Mouse (Mus musculus) forebrain, embryonic 16.5 days (tissue): ENCODE results near the gene Pa2g4. TPM values are rescaled to one million over a fixed set of nuclear protein-coding genes. Genes with fewer than 3 reads are reported as not detected.

Source experiments
- ATAC-seq: fragments of 200-750 bp; cut with Nextera tagmentation; 2 replicates; pipeline ENCODE4 v1.8.0; 2017; ENCODE audit warnings: mild to moderate bottlenecking, moderate library complexity
- H3K27ac ChIP-seq: fragments of 300-500 bp; sonication (generic); 2 replicates; pipeline ENCODE4 v1.5.1; 2014; ENCODE audit warnings: low read length, control low read depth
- H3K27me3 ChIP-seq: fragments of 300-500 bp; sonication (generic); replicated peaks from 2 replicates; pipeline ENCODE4 v1.6.1; 2014; ENCODE audit warnings: low read length; ENCODE audit not compliant: control insufficient read depth, insufficient read depth
- H3K36me3 ChIP-seq: fragments of 300-500 bp; sonication (generic); 2 replicates; pipeline ENCODE4 v1.6.1; 2014; ENCODE audit not compliant: control insufficient read depth, insufficient read depth
- H3K4me1 ChIP-seq: fragments of 300-500 bp; sonication (generic); replicated peaks from 2 replicates; pipeline ENCODE4 v1.6.1; 2014; ENCODE audit warnings: low read length; ENCODE audit not compliant: control insufficient read depth, insufficient read depth
- H3K4me2 ChIP-seq: fragments of 300-500 bp; sonication (generic); 2 replicates; pipeline ENCODE4 v1.6.1; 2014; ENCODE audit warnings: mild to moderate bottlenecking, low read length, control low read depth
- H3K4me3 ChIP-seq: fragments of 300-500 bp; sonication (generic); replicated peaks from 2 replicates; pipeline ENCODE4 v1.5.1; 2014; ENCODE audit warnings: mild to moderate bottlenecking, low read length, control low read depth
- H3K9ac ChIP-seq: fragments of 300-500 bp; sonication (generic); replicated peaks from 2 replicates; pipeline ENCODE4 v1.6.1; 2014; ENCODE audit warnings: low read depth, low read length, control low read depth
- H3K9me3 ChIP-seq: fragments of 300-500 bp; sonication (generic); 2 replicates; pipeline ENCODE4 v1.6.1; 2016; ENCODE audit warnings: low read length; ENCODE audit not compliant: control insufficient read depth
- WGBS: fragments of 180-500 bp; shearing (Covaris S2); extraction: QIAGEN DNeasy Blood & Tissue Kit; methylation state at CpG from one replicate; pipeline ENCODE4 v1.1.7; 2014; 5-methylcytosine and 5-hydroxymethylcytosine counted together
- polyA plus RNA-seq: library from polyadenylated mRNA; unstranded; fragments of >200 nt; fragmentation: Nextera tagmentation; extraction: Ambion mirVana; gene quantifications from 2 replicates; pipeline ENCODE4 v1.2.1, GENCODE M21; 2015

Gene Pa2g4
- polyA plus RNA-seq, 1 experiment from 2014 or later, result 149 TPM

DNA sequence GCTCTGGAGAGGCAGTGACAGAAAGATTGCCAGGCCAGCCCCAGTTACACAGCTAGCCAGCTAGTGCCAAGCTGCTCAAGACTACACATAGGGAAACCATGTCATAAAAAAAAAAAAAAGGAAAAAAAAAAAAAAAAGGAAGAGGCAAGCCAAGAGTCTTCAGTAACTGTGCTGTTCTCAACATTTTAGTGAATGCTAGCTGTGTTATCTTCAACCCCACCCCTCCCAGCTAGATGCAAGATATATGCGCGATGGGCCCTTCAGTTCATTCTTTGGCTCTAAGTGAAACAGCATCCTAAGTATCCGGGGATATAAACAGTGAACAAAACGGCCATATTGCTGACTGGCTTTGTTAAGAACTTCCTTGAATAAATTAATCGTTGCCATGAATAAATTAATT is 27.0 kb upstream of the Pa2g4 start:
- ATAC-seq, result no peak
- H3K9me3 ChIP-seq, result no peaks in the 10 kb centered on the region
- H3K27ac ChIP-seq, result no peak overlapping the region
- H3K9ac ChIP-seq, result no peak overlapping the region
- peaks cover 8% of the 10 kb centered on the region for H3K4me1 ChIP-seq
- no peaks in the 10 kb centered on the region for H3K36me3 ChIP-seq
- no peak overlapping the region for H3K4me3 ChIP-seq
- WGBS, result 37% methylated on average over 5 of the region's 5 CpGs
- peaks cover 18% of the 10 kb centered on the region for H3K27me3 ChIP-seq
- no peak overlapping the region for H3K4me2 ChIP-seq

DNA sequence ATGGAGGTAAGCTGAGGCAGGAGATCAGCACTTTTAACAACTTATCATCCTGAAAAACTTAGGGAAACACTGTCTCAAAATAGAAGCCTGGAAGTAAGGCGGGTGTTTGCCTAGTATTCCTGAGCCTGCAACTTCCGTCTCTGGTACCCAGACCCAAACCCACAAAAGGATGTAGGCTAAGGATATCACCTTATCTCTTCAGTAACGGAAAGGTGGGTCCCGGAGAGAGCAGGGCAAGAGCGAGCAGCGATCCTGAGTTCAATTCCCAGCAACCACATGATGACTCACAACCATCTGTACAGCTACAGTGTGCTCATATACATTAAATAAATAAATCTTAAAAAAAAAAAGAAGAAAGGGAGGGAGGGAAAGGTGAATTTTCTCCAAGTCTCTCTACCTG is 25.6 kb upstream of the Pa2g4 start:
- Histone ChIP-seq H3K36me3 (no peaks in the 10 kb centered on the region), H3K4me2 (no peak overlapping the region), H3K4me1 (peaks cover 8% of the 10 kb centered on the region), H3K4me3 (no peak overlapping the region), H3K9me3 (no peaks in the 10 kb centered on the region), H3K9ac (no peak overlapping the region), H3K27me3 (peaks cover 21% of the 10 kb centered on the region), H3K27ac (no peak overlapping the region)
- WGBS, result 94% methylated on average over 6 of the region's 6 CpGs
- ATAC-seq, result no peak

DNA sequence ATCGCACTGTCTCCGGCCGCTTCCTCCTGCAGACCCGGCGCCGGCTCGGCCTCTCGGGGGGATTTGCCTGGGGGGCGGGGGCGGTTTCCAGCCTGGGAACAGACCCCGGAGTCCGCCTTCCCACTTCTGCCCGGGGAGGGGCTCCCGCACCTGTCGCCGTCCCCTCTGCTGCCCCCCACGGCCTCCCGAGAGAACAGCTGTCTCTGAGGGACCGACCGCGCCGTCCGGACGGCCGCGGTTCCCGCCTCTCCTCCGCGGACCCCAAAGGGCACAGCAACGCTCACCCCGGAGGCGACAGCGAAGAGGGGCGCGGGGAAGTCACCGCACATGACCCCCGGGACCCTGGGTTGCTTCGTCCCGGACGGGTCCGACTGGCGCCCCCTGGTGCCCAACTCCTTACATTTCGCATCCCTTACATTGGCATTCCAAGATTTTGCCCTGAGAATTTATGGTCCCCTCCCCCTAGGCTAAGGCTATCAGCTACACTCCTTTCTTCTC is 24.5 kb upstream of the Pa2g4 start:
- peak; percentile 64 for ATAC-seq
- H3K4me2 ChIP-seq, result peak overlapping the region; percentile 95
- no peaks in the 10 kb centered on the region for H3K9me3 ChIP-seq

DNA sequence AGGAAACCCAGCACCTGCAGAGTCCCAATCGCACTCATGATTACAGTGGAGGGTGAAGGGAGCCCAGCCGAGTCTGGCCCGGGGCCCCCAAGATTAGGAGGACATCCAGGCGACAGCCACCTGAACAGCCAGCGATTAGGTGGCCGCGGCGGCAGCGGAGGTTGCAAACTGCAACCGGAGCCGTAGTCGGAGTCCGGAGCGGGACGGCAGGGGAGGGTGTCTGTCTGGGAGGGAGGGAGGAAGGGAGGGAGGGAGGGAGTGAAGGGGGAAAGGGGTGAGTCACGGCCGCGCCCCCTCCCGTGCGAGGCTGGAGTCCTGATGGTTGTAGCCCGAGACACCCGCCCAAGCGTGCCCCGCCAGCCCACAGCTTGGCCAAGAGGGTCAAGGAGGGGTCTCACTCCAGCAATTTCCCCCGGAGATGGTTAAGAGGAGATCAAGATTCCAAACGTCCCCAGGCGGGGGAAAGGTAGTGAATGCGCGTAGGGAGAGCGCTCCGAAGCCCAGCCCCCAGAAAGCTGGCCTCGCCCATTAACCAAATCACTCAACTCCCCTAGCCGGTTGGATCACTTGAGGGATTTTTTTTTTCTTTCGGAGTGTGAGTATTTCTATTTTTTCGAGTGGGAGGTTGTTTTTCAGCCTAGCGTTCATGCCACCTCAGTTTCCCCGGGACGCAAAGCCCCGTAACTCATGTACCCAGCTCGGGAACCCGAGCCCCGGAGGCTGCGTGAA is 23.8 kb upstream of the Pa2g4 start, which contains the start of gene Erbb3:
Gene Erbb3 (minus strand): TSS at position 189 of the 729 bp plus-strand sequence.
- H3K27me3 ChIP-seq, result peaks cover 21% of the 10 kb centered on the region
- WGBS, result 0% methylated on average over 43 of the region's 43 CpGs
- no peaks in the 10 kb centered on the region for H3K9me3 ChIP-seq
- peaks cover 8% of the 10 kb centered on the region for H3K4me1 ChIP-seq
- peak within 1 kb of the TSS; percentile 95 for H3K4me2 ChIP-seq
- no peak within 1 kb of the TSS for H3K27ac ChIP-seq
- H3K36me3 ChIP-seq, result no peaks in the 10 kb centered on the region
- H3K9ac ChIP-seq, result peak within 1 kb of the TSS; percentile 55
- peak within 1 kb of the TSS; percentile 52 for H3K4me3 ChIP-seq
- ATAC-seq, result peak; percentile 45

More for the DNA sequence above, 24.5 kb upstream of the Pa2g4 start:
- peaks cover 8% of the 10 kb centered on the region for H3K4me1 ChIP-seq
- peak overlapping the region; percentile 52 for H3K4me3 ChIP-seq
- peaks cover 21% of the 10 kb centered on the region for H3K27me3 ChIP-seq
- under 1% methylated on average over 43 of the region's 43 CpGs for WGBS
- H3K36me3 ChIP-seq, result no peaks in the 10 kb centered on the region
- no peak overlapping the region for H3K27ac ChIP-seq
- H3K9ac ChIP-seq, result peak overlapping the region; percentile 55

DNA sequence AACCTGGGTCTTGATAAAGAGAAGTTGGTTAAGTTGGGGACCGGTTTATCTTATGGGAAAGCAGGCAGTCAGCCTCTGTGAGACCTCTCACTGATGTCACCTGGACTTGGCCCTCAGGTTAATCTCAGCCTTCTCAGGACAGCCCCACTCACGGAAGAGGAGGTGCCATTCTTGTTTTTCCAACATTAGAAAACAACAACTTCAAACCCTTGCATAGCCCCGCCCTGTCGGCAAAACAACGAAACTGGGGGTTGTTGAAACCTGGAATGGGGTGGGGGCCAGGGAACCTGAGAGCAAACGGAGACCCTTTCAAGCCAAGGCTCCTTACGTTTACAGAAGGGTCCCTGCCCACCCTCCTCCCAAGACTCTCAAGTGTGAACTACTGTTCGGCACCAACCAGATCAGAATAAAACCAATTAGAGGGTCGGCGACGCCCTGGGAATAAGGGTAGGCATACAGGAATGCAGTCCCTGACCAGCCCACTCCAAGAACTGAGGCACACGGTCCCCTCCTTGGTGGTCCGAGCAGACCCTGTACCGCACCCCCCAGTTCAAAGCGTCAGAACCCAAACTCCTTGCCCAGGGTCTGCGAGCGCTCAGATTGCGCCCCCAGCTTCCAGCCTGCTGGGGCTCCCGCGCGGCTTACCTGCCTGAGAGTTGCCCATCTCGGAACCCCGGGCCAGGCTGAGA is 23.1 kb upstream of the Pa2g4 start:
- ATAC-seq, result no peak; the same call in 1 of the 2 replicates
- H3K9ac ChIP-seq, result no peak overlapping the region
- H3K9me3 ChIP-seq, result no peaks in the 10 kb centered on the region
- H3K36me3 ChIP-seq, result no peaks in the 10 kb centered on the region
- peak overlapping the region; percentile 95 for H3K4me2 ChIP-seq
- WGBS, result 4% methylated on average over 23 of the region's 23 CpGs
- peaks cover 8% of the 10 kb centered on the region for H3K4me1 ChIP-seq
- peak overlapping the region; percentile 52 for H3K4me3 ChIP-seq
- H3K27me3 ChIP-seq, result peaks cover 21% of the 10 kb centered on the region
- H3K27ac ChIP-seq, result no peak overlapping the region

DNA sequence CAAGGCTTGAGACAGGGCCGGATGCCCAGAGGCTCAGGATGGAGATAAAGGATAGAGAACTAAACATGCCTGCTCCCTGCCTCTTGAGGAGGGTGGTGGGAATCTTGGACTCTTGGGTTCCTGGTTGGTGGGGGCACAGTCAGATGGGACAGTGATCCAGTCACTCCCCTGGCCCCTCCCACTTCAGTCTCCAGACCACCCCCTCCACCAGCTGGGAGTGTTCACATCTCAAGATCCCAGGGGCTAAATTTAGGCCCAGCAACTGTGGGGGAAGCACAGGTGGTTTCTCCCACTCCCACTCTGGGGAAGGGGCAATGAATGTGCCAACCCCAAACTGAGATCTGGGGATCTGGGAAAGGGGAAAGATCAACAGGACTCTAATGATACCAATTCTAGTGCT is 22.3 kb upstream of the Pa2g4 start:
- H3K36me3 ChIP-seq, result no peaks in the 10 kb centered on the region
- H3K27me3 ChIP-seq, result peaks cover 21% of the 10 kb centered on the region
- H3K4me3 ChIP-seq, result no peak overlapping the region
- H3K4me2 ChIP-seq, result no peak overlapping the region
- no peaks in the 10 kb centered on the region for H3K9me3 ChIP-seq
- peaks cover 8% of the 10 kb centered on the region for H3K4me1 ChIP-seq
- no peak overlapping the region for H3K9ac ChIP-seq
- ATAC-seq, result no peak
- WGBS, result 7% methylated on average over 1 of the region's 1 CpGs
- no peak overlapping the region for H3K27ac ChIP-seq

DNA sequence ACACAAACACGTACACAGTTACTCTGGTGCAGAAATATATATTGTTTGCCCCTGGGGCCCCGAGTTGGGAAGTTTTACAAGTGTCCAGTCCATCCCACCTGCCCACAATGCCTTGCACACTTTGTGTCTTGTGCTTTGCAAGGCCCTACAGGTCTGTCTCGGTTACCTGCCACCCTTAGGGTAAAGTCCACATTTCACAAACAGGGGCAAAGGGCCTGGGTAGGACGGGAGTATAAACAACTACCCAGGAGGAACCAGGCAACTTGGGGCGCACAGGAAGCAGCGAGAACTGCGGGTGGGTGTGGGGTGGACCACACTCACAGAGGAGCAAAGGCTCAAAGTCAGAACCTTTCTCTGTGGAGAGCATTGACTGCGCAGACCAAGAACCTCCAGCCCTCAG is 21.9 kb upstream of the Pa2g4 start:
- H3K9ac ChIP-seq, result no peak overlapping the region
- WGBS, result 62% methylated on average over 8 of the region's 8 CpGs
- H3K27me3 ChIP-seq, result peaks cover 21% of the 10 kb centered on the region
- no peaks in the 10 kb centered on the region for H3K36me3 ChIP-seq
- H3K27ac ChIP-seq, result no peak overlapping the region
- no peak overlapping the region for H3K4me2 ChIP-seq
- peaks cover 8% of the 10 kb centered on the region for H3K4me1 ChIP-seq
- ATAC-seq, result no peak
- H3K9me3 ChIP-seq, result no peaks in the 10 kb centered on the region
- H3K4me3 ChIP-seq, result no peak overlapping the region

DNA sequence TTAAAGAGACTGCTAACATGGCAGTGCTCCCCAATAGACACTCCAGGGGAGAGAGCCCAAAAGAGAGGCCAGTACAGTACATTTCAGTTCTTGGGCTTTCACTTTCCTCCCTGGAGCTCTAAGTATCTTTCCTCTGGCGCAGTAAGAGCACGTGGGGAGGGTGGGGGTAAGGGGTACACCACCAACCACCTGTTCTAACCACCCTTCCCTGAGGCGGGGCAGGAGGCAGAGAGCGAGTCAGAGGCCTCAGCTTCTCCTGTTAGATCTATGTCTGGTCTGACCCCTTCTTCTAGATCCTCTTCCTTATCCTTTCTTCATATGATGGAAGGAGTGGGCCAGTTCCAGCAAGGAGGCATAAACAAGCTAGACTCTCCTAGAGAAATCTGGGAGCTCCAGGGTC is 21.3 kb upstream of the Pa2g4 start:
- 52% methylated on average over 4 of the region's 4 CpGs for WGBS
- no peak for ATAC-seq
- Histone ChIP-seq H3K4me1 (peaks cover 8% of the 10 kb centered on the region), H3K27ac (no peak overlapping the region), H3K27me3 (peaks cover 21% of the 10 kb centered on the region), H3K4me2 (no peak overlapping the region), H3K9me3 (no peaks in the 10 kb centered on the region), H3K4me3 (no peak overlapping the region), H3K9ac (no peak overlapping the region), H3K36me3 (no peaks in the 10 kb centered on the region)

DNA sequence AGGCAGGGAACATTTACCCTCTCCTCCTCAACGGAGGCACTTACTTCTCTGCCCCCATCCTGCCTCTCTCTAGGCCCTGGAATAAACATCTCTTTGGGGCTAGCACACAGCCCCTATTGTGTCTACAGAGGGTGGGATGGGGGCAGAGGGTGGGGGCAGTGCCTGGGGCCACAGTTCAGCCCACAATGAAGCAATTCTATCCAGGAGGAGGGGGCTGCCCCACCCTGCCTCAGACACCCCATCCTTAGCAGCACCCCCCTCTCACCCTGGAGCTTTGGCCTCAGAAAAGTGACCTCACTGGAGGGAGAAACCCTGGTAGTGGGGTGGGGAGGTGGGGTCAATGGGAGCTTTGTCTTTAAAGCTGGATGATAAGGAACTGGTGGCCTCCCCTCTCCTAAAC is 20.8 kb upstream of the Pa2g4 start:
- peaks cover 8% of the 10 kb centered on the region for H3K4me1 ChIP-seq
- H3K9me3 ChIP-seq, result no peaks in the 10 kb centered on the region
- no peak overlapping the region for H3K4me3 ChIP-seq
- peaks cover 21% of the 10 kb centered on the region for H3K27me3 ChIP-seq
- no peak overlapping the region for H3K4me2 ChIP-seq
- H3K27ac ChIP-seq, result no peak overlapping the region
- H3K9ac ChIP-seq, result no peak overlapping the region
- no peak for ATAC-seq
- 14% methylated on average over 1 of the region's 1 CpGs for WGBS
- H3K36me3 ChIP-seq, result no peaks in the 10 kb centered on the region
